Mouse (Mus musculus) heart, postnatal 0 days (tissue): ENCODE measurements at regions not wholly inside any gene's neighbourhood (a gene's known extent, or its start where the extent isn't known, plus 50 kb on each side); places are given as distances from the start of the nearest gene placed in this dataset.

Experiments
- ATAC-seq: fragments of 200-750 bp; cut with Nextera tagmentation; 2 replicates; pipeline ENCODE4 v1.8.0; 2017; ENCODE audit warnings: low read depth, moderate number of reproducible peaks, moderate library complexity; ENCODE audit not compliant: insufficient read depth
- DNase-seq: peaks from one replicate; pipeline ENCODE4 v3.0.0-alpha.2; 2016; ENCODE audit warnings: low spot score
- H3K27ac ChIP-seq: fragments of 300-500 bp; sonication (generic); 2 replicates; pipeline ENCODE4 v1.5.1; 2014; ENCODE audit warnings: low read depth, mild to moderate bottlenecking
- H3K27me3 ChIP-seq: fragments of 300-500 bp; sonication (generic); 2 replicates; pipeline ENCODE4 v1.6.1; 2014; ENCODE audit warnings: low read length, mixed read lengths; ENCODE audit not compliant: control insufficient read depth, insufficient read depth
- H3K36me3 ChIP-seq: fragments of 300-500 bp; sonication (generic); replicated peaks from 2 replicates; pipeline ENCODE4 v1.6.1; 2014; ENCODE audit warnings: low read length, mixed read lengths; ENCODE audit not compliant: control insufficient read depth, insufficient read depth
- H3K4me1 ChIP-seq: fragments of 300-500 bp; sonication (generic); 2 replicates; pipeline ENCODE4 v1.6.1; 2014; ENCODE audit warnings: antibody characterized with exemption; ENCODE audit not compliant: control insufficient read depth, insufficient read depth
- H3K4me2 ChIP-seq: fragments of 300-500 bp; sonication (generic); 2 replicates; pipeline ENCODE4 v1.6.1; 2014; ENCODE audit warnings: low read depth, mild to moderate bottlenecking, low read length, moderate library complexity
- H3K4me3 ChIP-seq: fragments of 300-500 bp; sonication (generic); 2 replicates; pipeline ENCODE4 v1.5.1; 2014; ENCODE audit warnings: low read depth, low read length
- H3K9ac ChIP-seq: fragments of 300-500 bp; sonication (generic); replicated peaks from 2 replicates; pipeline ENCODE4 v1.6.1; 2014; ENCODE audit warnings: low read depth, low read length, mixed read lengths
- H3K9me3 ChIP-seq: fragments of 300-500 bp; sonication (generic); replicated peaks from 2 replicates; pipeline ENCODE4 v1.6.1; 2016; ENCODE audit warnings: low read length; ENCODE audit not compliant: control insufficient read depth
- CTCF ChIP-seq: IDR thresholded peaks from 2 replicates; pipeline ENCODE4 v1.5.1; 2016; ENCODE audit warnings: antibody characterized with exemption, control low read depth, low read depth
- EP300 ChIP-seq: IDR thresholded peaks from 2 replicates; pipeline ENCODE4 v1.6.1; 2016; ENCODE audit warnings: antibody characterized with exemption, low read depth
- WGBS: fragments of 180-500 bp; shearing (Covaris S2); extraction: QIAGEN DNeasy Blood & Tissue Kit; methylation state at CpG from one replicate; pipeline ENCODE4 v1.1.7; 2014; 5-methylcytosine and 5-hydroxymethylcytosine counted together

- Histone ChIP-seq H3K36me3 (no peaks in the 10 kb centered on the region), H3K9me3 (no peaks in the 10 kb centered on the region), H3K4me2 (peak overlapping the region; percentile 44), H3K4me1 (peaks cover 17% of the 10 kb centered on the region), H3K4me3 (peak overlapping the region; percentile 1; the same call in 1 of the 2 replicates), H3K27ac (peak overlapping the region; percentile 94), H3K9ac (peak overlapping the region; percentile 10), H3K27me3 (no peaks in the 10 kb centered on the region)
- DNase-seq, result peak; percentile 83
- WGBS, result 8% methylated on average over 11 of the region's 11 CpGs
- TF ChIP-seq EP300, result no peak
- TF ChIP-seq CTCF, result no peak
- peak; percentile 87 for ATAC-seq
These were observed 248.5 kb downstream of the Plk2 start for GRCm38 (mm10) chr13:110643198-110643896.

GRCm38 (mm10) chr13:110643897-110644213 is 249.0 kb downstream of the Plk2 start:
- WGBS, result 26% methylated on average over 3 of the region's 3 CpGs
- Histone ChIP-seq H3K36me3 (no peaks in the 10 kb centered on the region), H3K4me3 (peak overlapping the region; percentile 1; the same call in 1 of the 2 replicates), H3K4me1 (peaks cover 17% of the 10 kb centered on the region), H3K27ac (peak overlapping the region; percentile 94), H3K9me3 (no peaks in the 10 kb centered on the region), H3K4me2 (peak overlapping the region; percentile 44), H3K9ac (peak overlapping the region; percentile 10; the same call in 1 of the 2 replicates), H3K27me3 (no peaks in the 10 kb centered on the region)
- ATAC-seq, result no peak
- DNase-seq, result no peak
- TF ChIP-seq EP300, result no peak
- TF ChIP-seq CTCF, result no peak

GRCm38 (mm10) chr13:110649378-110649777 is 254.5 kb downstream of the Plk2 start:
- no peaks in the 10 kb centered on the region for H3K27me3 ChIP-seq
- DNase-seq (no peak), ATAC-seq (no peak)
- WGBS, result 38% methylated on average over 1 of the region's 1 CpGs
- H3K4me3 ChIP-seq, result no peak overlapping the region
- no peak overlapping the region for H3K9ac ChIP-seq
- H3K4me2 ChIP-seq, result no peak overlapping the region
- no peaks in the 10 kb centered on the region for H3K36me3 ChIP-seq
- H3K4me1 ChIP-seq, result no peaks in the 10 kb centered on the region; the same call in 1 of the 2 replicates
- no peaks in the 10 kb centered on the region for H3K9me3 ChIP-seq
- no peak overlapping the region for H3K27ac ChIP-seq
- TF ChIP-seq CTCF (no peak), EP300 (no peak)

GRCm38 (mm10) chr13:110649870-110650497 is 255.1 kb downstream of the Plk2 start:
- Histone ChIP-seq H3K4me3 (no peak overlapping the region), H3K9me3 (no peaks in the 10 kb centered on the region), H3K9ac (no peak overlapping the region), H3K36me3 (no peaks in the 10 kb centered on the region), H3K27ac (no peak overlapping the region), H3K4me2 (no peak overlapping the region), H3K27me3 (no peaks in the 10 kb centered on the region), H3K4me1 (no peaks in the 10 kb centered on the region; the same call in 1 of the 2 replicates)
- 50% methylated on average over 2 of the region's 2 CpGs for WGBS
- DNase-seq (no peak), ATAC-seq (no peak)
- TF ChIP-seq CTCF (no peak), EP300 (no peak)

GRCm38 (mm10) chr13:110652201-110652600 is 257.4 kb downstream of the Plk2 start:
- WGBS, result 76% methylated on average over 7 of the region's 7 CpGs
- Histone ChIP-seq H3K27ac (no peak overlapping the region), H3K9me3 (no peaks in the 10 kb centered on the region), H3K4me2 (no peak overlapping the region), H3K36me3 (no peaks in the 10 kb centered on the region), H3K9ac (no peak overlapping the region), H3K27me3 (no peaks in the 10 kb centered on the region), H3K4me3 (no peak overlapping the region), H3K4me1 (no peaks in the 10 kb centered on the region)
- no peak for ATAC-seq
- DNase-seq, result no peak
- TF ChIP-seq CTCF (no peak), EP300 (no peak)
